Mouse (Mus musculus): Measurements from ENCODE around the gene Syngr1. TPM values are rescaled to one million over a fixed set of nuclear protein-coding genes. Genes with fewer than 3 reads are reported as not detected.
A peak's percentile ranks its signal among the peaks of the same experiment; 100 is the strongest.
"Not testable (repeated sequence)": the region's sequence is repeated elsewhere in the genome, so short reads cannot be mapped to it uniquely, and the experiment has no call there.

The Syngr1 gene
- polyA plus RNA-seq, 1 experiment from 2014 or later: 62.1 TPM

- H3K9me3 ChIP-seq: no peaks in the 10 kb centered on the region
- H3K4me1 ChIP-seq: no peaks in the 10 kb centered on the region
- no peak overlapping the region for H3K4me3 ChIP-seq
- 63% methylated on average over 5 of the region's 5 CpGs for WGBS
- no peaks in the 10 kb centered on the region for H3K27me3 ChIP-seq (replicated peaks)
- H3K27ac ChIP-seq: no peak overlapping the region
- H3K36me3 ChIP-seq (replicated peaks): peaks cover 14% of the 10 kb centered on the region
- no peak for ATAC-seq (replicated peaks)
- no peak overlapping the region for H3K9ac ChIP-seq
- H3K4me2 ChIP-seq: no peak overlapping the region
These were observed 24.1 kb downstream of the Syngr1 start for GRCm38 (mm10) chr15:80115256-80115655.

- Histone ChIP-seq H3K4me3 (no peak overlapping the region), H3K4me1 (no peaks in the 10 kb centered on the region), H3K4me2 (no peak overlapping the region), H3K27me3 (replicated peaks) (no peaks in the 10 kb centered on the region), H3K36me3 (replicated peaks) (peaks cover 14% of the 10 kb centered on the region), H3K27ac (no peak overlapping the region), H3K9me3 (no peaks in the 10 kb centered on the region), H3K9ac (no peak overlapping the region)
- WGBS: 70% methylated on average over 13 of the region's 13 CpGs
- no peak for ATAC-seq (replicated peaks)
These were observed 25.0 kb downstream of the Syngr1 start for GRCm38 (mm10) chr15:80115866-80116794.

- Histone ChIP-seq H3K27me3 (replicated peaks) (no peaks in the 10 kb centered on the region), H3K27ac (no peak overlapping the region), H3K9me3 (no peaks in the 10 kb centered on the region), H3K4me2 (no peak overlapping the region), H3K4me1 (no peaks in the 10 kb centered on the region), H3K36me3 (replicated peaks) (peaks cover 9% of the 10 kb centered on the region; the same call in 1 of the 2 replicates), H3K9ac (no peak overlapping the region), H3K4me3 (no peak overlapping the region)
- WGBS: 70% methylated on average over 8 of the region's 8 CpGs
- ATAC-seq (replicated peaks): no peak
These were observed 26.0 kb downstream of the Syngr1 start for GRCm38 (mm10) chr15:80117154-80117553.

- no peak overlapping the region for H3K4me2 ChIP-seq
- ATAC-seq (replicated peaks): no peak
- WGBS: 87% methylated on average over 6 of the region's 6 CpGs
- H3K9ac ChIP-seq: no peak overlapping the region
- H3K4me3 ChIP-seq: no peak overlapping the region
- no peaks in the 10 kb centered on the region for H3K36me3 ChIP-seq (replicated peaks)
- H3K9me3 ChIP-seq: no peaks in the 10 kb centered on the region
- no peaks in the 10 kb centered on the region for H3K4me1 ChIP-seq
- H3K27ac ChIP-seq: no peak overlapping the region
- no peaks in the 10 kb centered on the region for H3K27me3 ChIP-seq (replicated peaks)
These were observed 27.9 kb downstream of the Syngr1 start for GRCm38 (mm10) chr15:80119076-80119475.

- 90% methylated on average over 9 of the region's 9 CpGs for WGBS
- H3K27ac ChIP-seq: no peak overlapping the region
- no peaks in the 10 kb centered on the region for H3K36me3 ChIP-seq (replicated peaks)
- H3K4me2 ChIP-seq: no peak overlapping the region
- no peak for ATAC-seq (replicated peaks)
- H3K9me3 ChIP-seq: no peaks in the 10 kb centered on the region
- no peaks in the 10 kb centered on the region for H3K4me1 ChIP-seq
- no peak overlapping the region for H3K4me3 ChIP-seq
- H3K9ac ChIP-seq: no peak overlapping the region
- H3K27me3 ChIP-seq (replicated peaks): no peaks in the 10 kb centered on the region
These were observed 30.7 kb downstream of the Syngr1 start for GRCm38 (mm10) chr15:80121721-80122325.

- H3K9me3 ChIP-seq; H3K4me2 ChIP-seq; H3K27ac ChIP-seq; ATAC-seq (replicated peaks); H3K27me3 ChIP-seq (replicated peaks); H3K4me1 ChIP-seq; H3K4me3 ChIP-seq; H3K9ac ChIP-seq; H3K36me3 ChIP-seq (replicated peaks): not testable (repeated sequence)
- 93% methylated on average over 6 of the region's 6 CpGs for WGBS
These were observed 31.3 kb downstream of the Syngr1 start for GRCm38 (mm10) chr15:80122431-80122830.

GRCm38 (mm10) chr15:80124651-80125050, 33.5 kb downstream of the Syngr1 start:
- no peaks in the 10 kb centered on the region for H3K9me3 ChIP-seq
- H3K4me1 ChIP-seq: no peaks in the 10 kb centered on the region
- H3K27ac ChIP-seq: no peak overlapping the region
- 77% methylated on average over 4 of the region's 4 CpGs for WGBS
- H3K4me3 ChIP-seq: no peak overlapping the region
- H3K36me3 ChIP-seq (replicated peaks): no peaks in the 10 kb centered on the region
- no peaks in the 10 kb centered on the region for H3K27me3 ChIP-seq (replicated peaks)
- no peak overlapping the region for H3K4me2 ChIP-seq
- H3K9ac ChIP-seq: no peak overlapping the region
- ATAC-seq (replicated peaks): no peak

- WGBS: 75% methylated on average over 1 of the region's 1 CpGs
- H3K9ac ChIP-seq: no peak overlapping the region
- no peaks in the 10 kb centered on the region for H3K36me3 ChIP-seq (replicated peaks)
- H3K4me1 ChIP-seq: no peaks in the 10 kb centered on the region
- no peak for ATAC-seq (replicated peaks)
- H3K4me2 ChIP-seq: no peak overlapping the region
- no peaks in the 10 kb centered on the region for H3K9me3 ChIP-seq
- H3K27me3 ChIP-seq (replicated peaks): no peaks in the 10 kb centered on the region
- no peak overlapping the region for H3K27ac ChIP-seq
- H3K4me3 ChIP-seq: no peak overlapping the region
These were observed 36.1 kb downstream of the Syngr1 start for GRCm38 (mm10) chr15:80127191-80127590.

GRCm38 (mm10) chr15:80129982-80130381, 38.8 kb downstream of the Syngr1 start:
- Histone ChIP-seq H3K4me1 (peaks cover 19% of the 10 kb centered on the region), H3K9me3 (no peaks in the 10 kb centered on the region), H3K9ac (no peak overlapping the region), H3K27me3 (replicated peaks) (no peaks in the 10 kb centered on the region), H3K4me2 (no peak overlapping the region), H3K36me3 (replicated peaks) (no peaks in the 10 kb centered on the region), H3K27ac (no peak overlapping the region), H3K4me3 (no peak overlapping the region)
- ATAC-seq (replicated peaks): no peak
- 87% methylated on average over 6 of the region's 6 CpGs for WGBS

GRCm38 (mm10) chr15:80130689-80131088, 39.6 kb downstream of the Syngr1 start:
- Histone ChIP-seq H3K27ac (no peak overlapping the region), H3K4me3 (no peak overlapping the region), H3K36me3 (replicated peaks) (no peaks in the 10 kb centered on the region), H3K4me1 (peaks cover 23% of the 10 kb centered on the region), H3K4me2 (no peak overlapping the region), H3K9ac (no peak overlapping the region), H3K27me3 (replicated peaks) (no peaks in the 10 kb centered on the region), H3K9me3 (no peaks in the 10 kb centered on the region)
- 82% methylated on average over 5 of the region's 5 CpGs for WGBS
- no peak for ATAC-seq (replicated peaks)

GRCm38 (mm10) chr15:80131421-80131820, 40.3 kb downstream of the Syngr1 start:
- no peaks in the 10 kb centered on the region for H3K9me3 ChIP-seq
- H3K9ac ChIP-seq: no peak overlapping the region
- H3K4me1 ChIP-seq: peaks cover 23% of the 10 kb centered on the region
- 70% methylated on average over 6 of the region's 6 CpGs for WGBS
- no peak overlapping the region for H3K27ac ChIP-seq
- no peaks in the 10 kb centered on the region for H3K36me3 ChIP-seq (replicated peaks)
- no peak overlapping the region for H3K4me2 ChIP-seq
- no peaks in the 10 kb centered on the region for H3K27me3 ChIP-seq (replicated peaks)
- ATAC-seq (replicated peaks): no peak
- H3K4me3 ChIP-seq: no peak overlapping the region

GRCm38 (mm10) chr15:80132452-80132851, 41.3 kb downstream of the Syngr1 start:
- 84% methylated on average over 9 of the region's 9 CpGs for WGBS
- no peaks in the 10 kb centered on the region for H3K27me3 ChIP-seq (replicated peaks)
- no peaks in the 10 kb centered on the region for H3K9me3 ChIP-seq
- peaks cover 23% of the 10 kb centered on the region for H3K4me1 ChIP-seq
- no peak overlapping the region for H3K9ac ChIP-seq
- H3K4me3 ChIP-seq: peak overlapping the region; percentile 64
- 0 out of 2 replicates have a peak overlapping the region, but pooled peaks have one; percentile 99 for H3K27ac ChIP-seq
- no peaks in the 10 kb centered on the region for H3K36me3 ChIP-seq (replicated peaks)
- peak overlapping the region; percentile 78 for H3K4me2 ChIP-seq
- peak; percentile 12 for ATAC-seq (replicated peaks)

Data from midbrain, embryonic 15.5 days (tissue).